Mouse (Mus musculus): ENCODE results near the gene Ticrr. TPM values are rescaled to one million over a fixed set of nuclear protein-coding genes. Genes with fewer than 3 reads are reported as not detected.

Ticrr gene
- 1.9 and 4.4 TPM in 2 replicates for polyA plus RNA-seq (2012; ENCODE audit: insufficient read depth, low replicate concordance)

- H3K9me3 ChIP-seq, result no peaks in the 10 kb centered on the region
- TF ChIP-seq GATA1 (IDR thresholded peaks at IDR 0.05; ENCODE audit: borderline replicate concordance, low read length), result no peak
- peak; percentile 75; the same call in 1 of the 2 replicates for TF ChIP-seq FLI1 (IDR thresholded peaks at IDR 0.05; ENCODE audit: low read length)
- peaks cover 2% of the 10 kb centered on the region for H3K27me3 ChIP-seq (replicated peaks)
- H3K36me3 ChIP-seq (replicated peaks; ENCODE audit: low read length), result no peaks in the 10 kb centered on the region
- H3K4me1 ChIP-seq, result peaks cover 43% of the 10 kb centered on the region
- peak within 1 kb of the TSS; percentile 98 for H3K4me3 ChIP-seq (replicated peaks)
These were observed at the start of gene Ticrr for GRCm38 (mm10) chr7:79659578-79660290. TSS of gene Ticrr (plus strand) at chr7:79660196.

GRCm38 (mm10) chr7:79611901-79612300 is 48.1 kb upstream of the Ticrr start:
- H3K36me3 ChIP-seq (replicated peaks; ENCODE audit: low read length), result no peaks in the 10 kb centered on the region
- H3K4me3 ChIP-seq (replicated peaks), result no peak overlapping the region
- TF ChIP-seq GATA1 (IDR thresholded peaks at IDR 0.05; ENCODE audit: borderline replicate concordance, low read length), result no peak
- TF ChIP-seq FLI1 (IDR thresholded peaks at IDR 0.05; ENCODE audit: low read length), result no peak
- peaks cover 14% of the 10 kb centered on the region for H3K4me1 ChIP-seq
- H3K9me3 ChIP-seq, result no peaks in the 10 kb centered on the region
- H3K27me3 ChIP-seq (replicated peaks), result peaks cover 90% of the 10 kb centered on the region

- peaks cover 90% of the 10 kb centered on the region for H3K27me3 ChIP-seq (replicated peaks)
- no peaks in the 10 kb centered on the region for H3K9me3 ChIP-seq
- TF ChIP-seq GATA1 (IDR thresholded peaks at IDR 0.05; ENCODE audit: borderline replicate concordance, low read length), result no peak
- TF ChIP-seq FLI1 (IDR thresholded peaks at IDR 0.05; ENCODE audit: low read length), result no peak
- H3K4me1 ChIP-seq, result peaks cover 11% of the 10 kb centered on the region; the same call in 1 of the 2 replicates
- H3K36me3 ChIP-seq (replicated peaks; ENCODE audit: low read length), result no peaks in the 10 kb centered on the region
- no peak overlapping the region for H3K4me3 ChIP-seq (replicated peaks)
These were observed 47.2 kb upstream of the Ticrr start for GRCm38 (mm10) chr7:79612783-79613182.

GRCm38 (mm10) chr7:79613314-79613713 is 46.7 kb upstream of the Ticrr start:
- Histone ChIP-seq H3K36me3 (replicated peaks; ENCODE audit: low read length) (no peaks in the 10 kb centered on the region), H3K27me3 (replicated peaks) (peaks cover 89% of the 10 kb centered on the region), H3K9me3 (no peaks in the 10 kb centered on the region), H3K4me3 (replicated peaks) (no peak overlapping the region), H3K4me1 (peaks cover 11% of the 10 kb centered on the region; the same call in 1 of the 2 replicates)
- TF ChIP-seq FLI1 (IDR thresholded peaks at IDR 0.05; ENCODE audit: low read length) (no peak), GATA1 (IDR thresholded peaks at IDR 0.05; ENCODE audit: borderline replicate concordance, low read length) (no peak)

GRCm38 (mm10) chr7:79615008-79615407 is 45.0 kb upstream of the Ticrr start:
- Histone ChIP-seq H3K9me3 (no peaks in the 10 kb centered on the region), H3K4me3 (replicated peaks) (no peak overlapping the region), H3K4me1 (peaks cover 11% of the 10 kb centered on the region; the same call in 1 of the 2 replicates), H3K36me3 (replicated peaks; ENCODE audit: low read length) (no peaks in the 10 kb centered on the region), H3K27me3 (replicated peaks) (peaks cover 89% of the 10 kb centered on the region)
- TF ChIP-seq FLI1 (IDR thresholded peaks at IDR 0.05; ENCODE audit: low read length), result no peak
- no peak for TF ChIP-seq GATA1 (IDR thresholded peaks at IDR 0.05; ENCODE audit: borderline replicate concordance, low read length)

GRCm38 (mm10) chr7:79615941-79616340 is 44.1 kb upstream of the Ticrr start:
- Histone ChIP-seq H3K36me3 (replicated peaks; ENCODE audit: low read length) (no peaks in the 10 kb centered on the region), H3K27me3 (replicated peaks) (peaks cover 79% of the 10 kb centered on the region), H3K4me3 (replicated peaks) (no peak overlapping the region), H3K9me3 (no peaks in the 10 kb centered on the region), H3K4me1 (peaks cover 11% of the 10 kb centered on the region; the same call in 1 of the 2 replicates)
- no peak for TF ChIP-seq FLI1 (IDR thresholded peaks at IDR 0.05; ENCODE audit: low read length)
- no peak for TF ChIP-seq GATA1 (IDR thresholded peaks at IDR 0.05; ENCODE audit: borderline replicate concordance, low read length)

GRCm38 (mm10) chr7:79617418-79617817 is 42.6 kb upstream of the Ticrr start, which contains the start of gene Rhcg:
TSS of gene Rhcg (minus strand) at chr7:79617657.
- Histone ChIP-seq H3K4me3 (replicated peaks) (peak within 1 kb of the TSS; percentile 78), H3K9me3 (no peaks in the 10 kb centered on the region), H3K4me1 (peaks cover 11% of the 10 kb centered on the region; the same call in 1 of the 2 replicates), H3K27me3 (replicated peaks) (peaks cover 79% of the 10 kb centered on the region), H3K36me3 (replicated peaks; ENCODE audit: low read length) (no peaks in the 10 kb centered on the region)
- TF ChIP-seq GATA1 (IDR thresholded peaks at IDR 0.05; ENCODE audit: borderline replicate concordance, low read length), result no peak
- TF ChIP-seq FLI1 (IDR thresholded peaks at IDR 0.05; ENCODE audit: low read length), result no peak

- Histone ChIP-seq H3K9me3 (no peaks in the 10 kb centered on the region), H3K36me3 (replicated peaks; ENCODE audit: low read length) (no peaks in the 10 kb centered on the region), H3K4me3 (replicated peaks) (no peak overlapping the region), H3K4me1 (peaks cover 11% of the 10 kb centered on the region; the same call in 1 of the 2 replicates), H3K27me3 (replicated peaks) (peaks cover 76% of the 10 kb centered on the region)
- TF ChIP-seq FLI1 (IDR thresholded peaks at IDR 0.05; ENCODE audit: low read length) (no peak), GATA1 (IDR thresholded peaks at IDR 0.05; ENCODE audit: borderline replicate concordance, low read length) (no peak)
These were observed 40.5 kb upstream of the Ticrr start for GRCm38 (mm10) chr7:79619493-79619892.

GRCm38 (mm10) chr7:79623086-79623485 is 36.9 kb upstream of the Ticrr start:
- no peak overlapping the region for H3K4me3 ChIP-seq (replicated peaks)
- no peaks in the 10 kb centered on the region for H3K36me3 ChIP-seq (replicated peaks; ENCODE audit: low read length)
- peaks cover 69% of the 10 kb centered on the region for H3K27me3 ChIP-seq (replicated peaks)
- no peaks in the 10 kb centered on the region for H3K4me1 ChIP-seq
- TF ChIP-seq GATA1 (IDR thresholded peaks at IDR 0.05; ENCODE audit: borderline replicate concordance, low read length), result no peak
- no peak for TF ChIP-seq FLI1 (IDR thresholded peaks at IDR 0.05; ENCODE audit: low read length)
- 0 out of 2 replicates have a peak, but pooled peaks cover 3% of the 10 kb centered on the region for H3K9me3 ChIP-seq

GRCm38 (mm10) chr7:79626170-79626569 is 33.8 kb upstream of the Ticrr start:
- Histone ChIP-seq H3K4me3 (replicated peaks) (no peak overlapping the region), H3K9me3 (0 out of 2 replicates have a peak, but pooled peaks cover 3% of the 10 kb centered on the region), H3K27me3 (replicated peaks) (peaks cover 74% of the 10 kb centered on the region), H3K4me1 (no peaks in the 10 kb centered on the region), H3K36me3 (replicated peaks; ENCODE audit: low read length) (no peaks in the 10 kb centered on the region)
- TF ChIP-seq GATA1 (IDR thresholded peaks at IDR 0.05; ENCODE audit: borderline replicate concordance, low read length) (no peak), FLI1 (IDR thresholded peaks at IDR 0.05; ENCODE audit: low read length) (no peak)
